Mouse (Mus musculus) embryonic facial prominence, embryonic 14.5 days (tissue): Measurements from ENCODE around the gene Rpl18a. TPM values are rescaled to one million over a fixed set of nuclear protein-coding genes. Genes with fewer than 3 reads are reported as not detected.

ENCODE experiments used
- ATAC-seq: fragments of 200-750 bp; cut with Nextera tagmentation; 2 replicates; pipeline ENCODE4 v1.8.0; 2017; ENCODE audit warnings: low read depth, moderate number of reproducible peaks, moderate TSS enrichment
- DNase-seq: peaks from one replicate; pipeline ENCODE4 v3.0.0-alpha.2; 2015; ENCODE audit warnings: low spot score
- H3K27ac ChIP-seq: fragments of 300-500 bp; sonication (generic); replicated peaks from 2 replicates; pipeline ENCODE4 v1.5.1; 2014; ENCODE audit warnings: low read depth, mild to moderate bottlenecking, low read length, moderate library complexity
- H3K27me3 ChIP-seq: fragments of 300-500 bp; sonication (generic); replicated peaks from 2 replicates; pipeline ENCODE4 v1.6.1; 2014; ENCODE audit warnings: low read length; ENCODE audit not compliant: control insufficient read depth, insufficient read depth
- H3K36me3 ChIP-seq: fragments of 300-500 bp; sonication (generic); 2 replicates; pipeline ENCODE4 v1.6.1; 2014; ENCODE audit warnings: low read length, mixed read lengths; ENCODE audit not compliant: control insufficient read depth, insufficient read depth
- H3K4me1 ChIP-seq: fragments of 300-500 bp; sonication (generic); 2 replicates; pipeline ENCODE4 v1.6.1; 2014; ENCODE audit warnings: antibody characterized with exemption, low read length; ENCODE audit not compliant: control insufficient read depth, insufficient read depth
- H3K4me2 ChIP-seq: fragments of 300-500 bp; sonication (generic); 2 replicates; pipeline ENCODE4 v1.6.1; 2014; ENCODE audit warnings: low read depth, mild to moderate bottlenecking, low read length, moderate library complexity, mixed read lengths
- H3K4me3 ChIP-seq: fragments of 300-500 bp; sonication (generic); 2 replicates; pipeline ENCODE4 v1.5.1; 2014; ENCODE audit warnings: low read depth, mild to moderate bottlenecking, low read length
- H3K9ac ChIP-seq: fragments of 300-500 bp; sonication (generic); 2 replicates; pipeline ENCODE4 v1.6.1; 2014; ENCODE audit warnings: low read depth, mild to moderate bottlenecking, low read length, moderate library complexity, mixed read lengths
- H3K9me3 ChIP-seq: fragments of 300-500 bp; sonication (generic); 2 replicates; pipeline ENCODE4 v1.6.1; 2016; ENCODE audit warnings: low read length; ENCODE audit not compliant: control insufficient read depth
- WGBS: fragments of 180-500 bp; shearing (Covaris S2); extraction: QIAGEN DNeasy Blood & Tissue Kit; methylation state at CpG from one replicate; pipeline ENCODE4 v1.1.7; 2014; 5-methylcytosine and 5-hydroxymethylcytosine counted together
- polyA plus RNA-seq: library from polyadenylated mRNA; unstranded; fragments of >200 nt; fragmentation: Nextera tagmentation; extraction: Ambion mirVana; gene quantifications from 2 replicates; pipeline ENCODE4 v1.2.1, GENCODE M21; 2014

Rpl18a gene
- polyA plus RNA-seq, 1 experiment from 2014 or later, result 5,481 TPM

GRCm38 (mm10) chr8:70871195-70871807 lies 25.9 kb downstream of the Rpl18a start:
- no peak overlapping the region for H3K4me3 ChIP-seq
- DNase-seq (no peak), ATAC-seq (no peak)
- H3K4me1 ChIP-seq, result peaks cover 8% of the 10 kb centered on the region
- no peak overlapping the region for H3K9ac ChIP-seq
- WGBS, result 91% methylated on average over 4 of the region's 5 CpGs
- H3K9me3 ChIP-seq, result no peaks in the 10 kb centered on the region
- no peak overlapping the region for H3K27ac ChIP-seq
- 0 out of 2 replicates have a peak, but pooled peaks cover 7% of the 10 kb centered on the region for H3K36me3 ChIP-seq
- no peaks in the 10 kb centered on the region for H3K27me3 ChIP-seq
- no peak overlapping the region for H3K4me2 ChIP-seq

DNA sequence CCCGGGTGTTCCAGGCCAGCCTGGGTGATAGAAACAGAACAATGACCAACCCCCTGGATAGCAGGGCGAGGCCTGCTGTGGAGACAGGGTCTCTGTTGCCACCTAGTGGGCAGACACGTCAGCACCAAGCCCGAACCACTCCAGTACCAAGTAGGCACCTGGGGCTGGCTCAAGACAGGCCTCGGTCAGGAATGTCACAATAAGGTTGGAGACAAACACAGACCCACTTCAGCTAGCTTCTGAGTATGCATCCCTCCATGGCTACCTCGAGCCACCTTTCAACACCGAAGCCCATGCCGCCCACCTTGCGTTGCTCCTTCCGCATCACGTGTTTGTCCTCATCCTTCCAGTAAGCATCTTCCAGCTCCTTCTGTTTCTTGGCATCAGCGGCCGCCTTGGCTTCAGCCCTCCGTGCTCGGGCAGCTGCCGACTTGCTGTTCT lies 27.6 kb downstream of the Rpl18a start:
- DNase-seq (peak; percentile 87), ATAC-seq (peak; percentile 17; the same call in 1 of the 2 replicates)
- H3K36me3 ChIP-seq, result 0 out of 2 replicates have a peak, but pooled peaks cover 7% of the 10 kb centered on the region
- H3K27ac ChIP-seq, result no peak overlapping the region
- H3K4me1 ChIP-seq, result peaks cover 14% of the 10 kb centered on the region
- WGBS, result 46% methylated on average over 16 of the region's 16 CpGs
- H3K9me3 ChIP-seq, result no peaks in the 10 kb centered on the region
- H3K27me3 ChIP-seq, result no peaks in the 10 kb centered on the region
- H3K4me3 ChIP-seq, result no peak overlapping the region
- H3K9ac ChIP-seq, result no peak overlapping the region
- no peak overlapping the region for H3K4me2 ChIP-seq

DNA sequence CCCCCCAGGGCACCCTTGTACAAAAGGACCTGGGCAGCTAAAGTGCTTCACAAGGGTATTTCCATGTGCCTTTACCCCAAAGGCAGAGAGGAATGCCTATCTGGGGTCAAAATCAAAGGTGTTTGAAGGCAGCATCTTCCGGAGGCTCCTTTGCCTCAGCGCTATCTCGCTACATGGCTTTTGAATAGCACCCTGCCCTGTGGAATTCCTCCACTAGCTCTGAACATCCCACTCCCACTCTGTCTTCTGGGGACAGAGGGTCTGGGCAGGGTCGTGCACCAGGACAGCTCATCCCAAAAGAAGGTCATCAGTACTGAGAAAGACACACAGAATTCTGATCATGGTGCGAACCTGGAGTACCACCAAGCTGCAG lies 28.0 kb downstream of the Rpl18a start:
- Histone ChIP-seq H3K4me3 (no peak overlapping the region), H3K27me3 (no peaks in the 10 kb centered on the region), H3K4me2 (peak overlapping the region; percentile 49; the same call in 1 of the 2 replicates), H3K4me1 (peaks cover 18% of the 10 kb centered on the region), H3K9me3 (no peaks in the 10 kb centered on the region), H3K36me3 (0 out of 2 replicates have a peak, but pooled peaks cover 7% of the 10 kb centered on the region), H3K9ac (no peak overlapping the region; the same call in 1 of the 2 replicates), H3K27ac (no peak overlapping the region)
- DNase-seq (no peak), ATAC-seq (no peak)
- WGBS, result 53% methylated on average over 5 of the region's 5 CpGs

DNA sequence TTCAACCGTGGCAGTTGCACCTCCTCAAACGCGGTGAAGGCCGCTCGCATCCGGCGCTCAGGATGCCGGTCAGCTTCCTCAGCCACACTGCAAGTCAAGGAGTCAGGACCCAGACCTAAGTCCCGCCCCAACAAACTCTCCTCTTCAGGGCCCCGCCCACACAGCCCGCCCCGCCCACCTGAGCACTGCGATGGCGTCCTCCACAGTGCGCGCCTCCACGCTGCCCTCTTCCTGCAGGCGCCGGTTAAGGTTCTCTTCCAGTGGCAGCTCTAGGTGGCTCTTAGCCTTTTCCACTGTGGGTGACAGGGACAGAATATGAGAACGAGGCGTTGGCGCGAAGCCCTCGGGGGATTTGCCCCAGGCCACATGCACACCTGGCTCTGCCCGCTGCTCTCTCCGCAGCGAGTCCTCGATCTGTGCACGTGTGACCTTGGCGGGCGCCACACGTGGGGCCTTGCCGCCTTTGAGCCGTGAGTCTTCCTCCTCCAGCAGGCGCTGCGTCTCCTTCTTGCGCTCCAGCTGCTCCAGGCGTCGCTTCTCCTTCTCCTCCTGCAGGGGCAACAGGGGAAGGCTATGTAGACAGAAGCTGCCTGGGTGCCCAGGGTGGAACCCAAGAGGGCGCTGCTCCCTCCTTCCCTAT lies 28.5 kb downstream of the Rpl18a start:
- Histone ChIP-seq H3K27me3 (0 out of 2 replicates have a peak, but pooled peaks cover under 1% of the 10 kb centered on the region), H3K9ac (peak overlapping the region; percentile 30; the same call in 1 of the 2 replicates), H3K4me1 (peaks cover 22% of the 10 kb centered on the region), H3K4me3 (peak overlapping the region; percentile 21), H3K9me3 (no peaks in the 10 kb centered on the region), H3K36me3 (0 out of 2 replicates have a peak, but pooled peaks cover 7% of the 10 kb centered on the region), H3K4me2 (peak overlapping the region; percentile 49), H3K27ac (no peak overlapping the region; the same call in 1 of the 2 replicates)
- ATAC-seq (no peak), DNase-seq (no peak)
- 22% methylated on average over 40 of the region's 40 CpGs for WGBS

DNA sequence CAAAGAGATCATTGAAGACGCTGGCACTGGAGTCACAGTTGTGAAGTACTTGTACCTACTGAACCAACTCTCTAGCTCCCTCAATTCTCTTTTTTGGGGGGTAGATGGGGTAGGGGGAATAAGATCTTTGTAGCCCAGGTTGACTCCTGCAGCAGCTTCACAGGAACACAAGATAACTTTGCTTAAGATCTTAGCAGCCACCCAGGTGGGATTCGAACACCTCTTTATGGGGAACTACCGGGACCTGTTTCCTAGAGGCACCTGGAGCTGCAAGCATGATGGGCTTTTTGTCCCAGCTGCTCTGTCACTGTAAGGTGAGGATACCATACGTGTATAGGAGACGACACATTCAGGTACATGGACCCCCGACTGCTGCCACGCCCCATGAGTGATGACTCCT lies 30.6 kb downstream of the Rpl18a start:
- DNase-seq (no peak), ATAC-seq (no peak)
- H3K9ac ChIP-seq, result no peak overlapping the region
- 0 out of 2 replicates have a peak, but pooled peaks cover 7% of the 10 kb centered on the region for H3K36me3 ChIP-seq
- no peak overlapping the region for H3K4me3 ChIP-seq
- no peaks in the 10 kb centered on the region for H3K9me3 ChIP-seq
- peaks cover 21% of the 10 kb centered on the region for H3K27me3 ChIP-seq
- 88% methylated on average over 7 of the region's 7 CpGs for WGBS
- H3K27ac ChIP-seq, result no peak overlapping the region; the same call in 1 of the 2 replicates
- H3K4me1 ChIP-seq, result peaks cover 31% of the 10 kb centered on the region
- no peak overlapping the region for H3K4me2 ChIP-seq

DNA sequence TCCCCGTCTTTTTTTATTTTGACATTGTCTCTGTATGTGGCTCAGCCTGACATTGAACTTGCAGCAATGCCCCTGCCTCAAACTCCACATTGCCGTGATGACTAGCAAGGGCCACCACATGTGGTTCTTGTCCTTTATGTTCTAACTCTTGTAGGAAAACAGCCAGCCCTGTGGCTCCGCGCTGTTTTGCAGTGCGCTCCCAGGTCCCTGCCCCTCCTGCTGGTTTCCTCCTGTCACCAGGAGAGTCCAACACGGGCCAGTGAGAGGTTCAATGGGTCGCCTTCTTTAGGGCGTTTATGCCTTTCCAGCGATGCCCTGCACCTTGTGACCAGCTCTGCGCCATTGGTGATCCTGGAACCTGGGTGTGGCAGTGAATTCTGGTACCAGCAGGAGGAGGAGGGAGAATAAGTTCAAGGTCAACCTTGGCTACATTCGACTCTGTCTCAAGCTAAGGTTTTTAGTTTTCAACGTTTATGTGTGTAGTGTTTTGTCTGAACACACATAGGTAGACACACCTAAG lies 31.2 kb downstream of the Rpl18a start:
- Histone ChIP-seq H3K27me3 (peaks cover 21% of the 10 kb centered on the region), H3K27ac (peak overlapping the region; percentile 83), H3K4me2 (peak overlapping the region; percentile 87), H3K9ac (peak overlapping the region; percentile 54), H3K9me3 (no peaks in the 10 kb centered on the region), H3K4me1 (peaks cover 31% of the 10 kb centered on the region), H3K36me3 (0 out of 2 replicates have a peak, but pooled peaks cover 7% of the 10 kb centered on the region), H3K4me3 (peak overlapping the region; percentile 42)
- WGBS, result 6% methylated on average over 12 of the region's 12 CpGs
- DNase-seq, result no peak
- ATAC-seq, result peak; percentile 8

DNA sequence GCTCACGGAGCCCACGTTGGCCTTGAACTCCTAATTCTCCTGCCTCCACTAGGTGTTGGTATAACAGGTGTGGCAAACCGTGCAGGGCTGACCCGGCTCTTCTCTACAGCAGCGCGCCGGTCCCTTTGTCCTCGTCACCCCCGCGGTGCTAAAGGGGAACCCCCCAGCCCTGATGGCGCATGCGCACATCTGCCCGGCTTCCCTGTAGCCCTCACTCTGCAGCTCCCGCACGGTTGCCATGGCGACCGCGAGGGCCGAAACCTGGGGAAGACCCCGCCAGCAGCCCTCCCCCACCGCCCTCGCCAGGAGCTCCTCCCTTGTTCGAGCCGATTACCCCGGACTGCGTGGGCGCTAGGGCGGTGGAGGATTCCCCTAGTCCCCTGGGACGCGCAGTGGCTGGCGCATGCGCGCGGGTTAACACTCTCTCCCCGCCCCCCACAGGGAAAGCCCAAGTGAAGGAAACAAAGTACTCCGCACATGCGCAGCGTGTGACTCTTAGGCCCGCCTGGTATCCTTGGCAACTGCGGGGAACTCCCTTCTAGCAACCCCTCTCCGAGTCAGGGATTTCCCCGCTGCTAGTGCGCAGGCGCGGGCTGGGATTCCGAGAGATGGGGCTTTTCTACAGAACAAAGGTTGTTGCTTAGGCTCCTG lies 31.7 kb downstream of the Rpl18a start:
- ATAC-seq (peak; percentile 92), DNase-seq (peak; percentile 100)
- Histone ChIP-seq H3K4me3 (peak overlapping the region; percentile 42), H3K9me3 (no peaks in the 10 kb centered on the region), H3K9ac (peak overlapping the region; percentile 63), H3K27me3 (peaks cover 21% of the 10 kb centered on the region), H3K4me1 (peaks cover 31% of the 10 kb centered on the region), H3K27ac (peak overlapping the region; percentile 83), H3K36me3 (0 out of 2 replicates have a peak, but pooled peaks cover 7% of the 10 kb centered on the region), H3K4me2 (peak overlapping the region; percentile 87)
- WGBS, result 0% methylated on average over 30 of the region's 46 CpGs

- Histone ChIP-seq H3K9ac (peak overlapping the region; percentile 63), H3K9me3 (no peaks in the 10 kb centered on the region), H3K36me3 (0 out of 2 replicates have a peak, but pooled peaks cover 7% of the 10 kb centered on the region), H3K27me3 (peaks cover 21% of the 10 kb centered on the region), H3K27ac (peak overlapping the region; percentile 78), H3K4me1 (peaks cover 31% of the 10 kb centered on the region), H3K4me3 (peak overlapping the region; percentile 42), H3K4me2 (peak overlapping the region; percentile 87)
- 4% methylated on average over 24 of the region's 24 CpGs for WGBS
- DNase-seq, result no peak
- peak; percentile 6 for ATAC-seq
These were observed 32.4 kb downstream of the Rpl18a start for GRCm38 (mm10) chr8:70864712-70865221.
